In the genomic region with DNA sequence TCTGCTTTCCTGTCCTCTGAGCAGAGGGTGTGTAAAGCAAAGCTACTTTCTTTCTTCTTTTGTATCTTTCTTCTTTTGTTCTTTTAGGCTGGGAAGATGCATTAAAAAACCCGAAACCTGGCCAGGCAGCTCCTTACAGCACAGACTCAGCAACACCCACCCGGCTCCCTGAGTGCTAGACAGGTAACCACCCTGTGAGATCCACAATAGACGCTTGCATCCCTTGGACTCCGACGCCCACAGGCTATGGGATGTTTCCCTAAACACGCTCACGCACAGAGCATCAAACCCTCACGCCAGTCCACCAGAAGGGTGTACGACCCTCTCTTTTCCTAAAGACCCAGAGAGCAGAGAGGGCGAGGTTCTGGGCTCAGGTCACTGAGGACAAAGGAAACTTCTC, we compare ENCODE assay signal across 23 mouse cellular contexts. TPM values are rescaled to one million over a fixed set of nuclear protein-coding genes. Genes with fewer than 3 reads are reported as not detected.
DNase-seq lines count a peak whose midpoint lies in the region; ATAC-seq and TF ChIP-seq lines count a peak whose summit lies in the region.
"Had no signal": no experiment of that assay in that cellular context is flagged by ENCODE, and none has a peak within 500 bp of the region (broad histone marks: within the 10 kb centered on the region; RNA-seq: fewer than 3 reads in every experiment).

No protein-coding gene starts in this region.

- H3K4me3 ChIP-seq in hindbrain, embryonic 13.5 days = no peak overlapping the region
- H3K4me3 ChIP-seq in hindbrain, embryonic 12.5 days = no peak overlapping the region
- H3K4me3 ChIP-seq in hindbrain, embryonic 16.5 days (ENCODE audit: low read length) = no peak overlapping the region
- H3K4me3 ChIP-seq: heart, embryonic 10.5 days; hindbrain, embryonic 15.5 days; megakaryocyte, embryonic 14.5 days had no signal

- 38% methylated on average over 10 of the region's 10 CpGs for WGBS in hindbrain, embryonic 13.5 days
- WGBS in hindbrain, embryonic 12.5 days = 51% methylated on average over 10 of the region's 10 CpGs
- 43% methylated on average over 10 of the region's 10 CpGs for WGBS in hindbrain, embryonic 16.5 days

- no peak for TF ChIP-seq CTCF in brain, embryonic 14.5 days (IDR thresholded peaks at IDR 0.05; ENCODE audit: borderline replicate concordance, extremely low read depth, insufficient read depth, insufficient read length)

- no peak overlapping the region for H3K4me2 ChIP-seq in hindbrain, embryonic 13.5 days
- H3K4me2 ChIP-seq in hindbrain, embryonic 12.5 days (replicated peaks) = no peak overlapping the region
- no peak overlapping the region for H3K4me2 ChIP-seq in hindbrain, embryonic 16.5 days (ENCODE audit: low read length)

- peak; percentile 50 for DNase-seq in ES-CJ7 (ENCODE audit: low read depth, low spot score)
- DNase-seq in brain, embryonic 14.5 days (ENCODE audit: low read depth) = peak; percentile 17
- no peak for DNase-seq in kidney, adult 9 months
- DNase-seq: B cell, adult 2 months; cerebellum, adult 11-12 months; embryo, embryonic 11 days; gastrocnemius, postnatal 25 days; lung, adult 18-20 months; lung, postnatal 14 days; right cerebral cortex, postnatal 14 days; spleen, adult 18-20 months; thymus, adult 2 months had no signal

- H3K27me3 ChIP-seq in hindbrain, embryonic 13.5 days = 0 out of 2 replicates have a peak, but pooled peaks cover 3% of the 10 kb centered on the region
- H3K27me3 ChIP-seq in hindbrain, embryonic 12.5 days = no peaks in the 10 kb centered on the region
- H3K27me3 ChIP-seq in hindbrain, embryonic 16.5 days (replicated peaks; ENCODE audit: control insufficient read depth, insufficient read depth, low read length) = 0 out of 2 replicates have a peak, but pooled peaks cover 2% of the 10 kb centered on the region
- H3K27me3 ChIP-seq: hindbrain, embryonic 15.5 days had no signal

- peaks cover 48% of the 10 kb centered on the region for H3K4me1 ChIP-seq in hindbrain, embryonic 13.5 days (replicated peaks)
- H3K4me1 ChIP-seq in hindbrain, embryonic 12.5 days = peaks cover 21% of the 10 kb centered on the region
- peaks cover 16% of the 10 kb centered on the region for H3K4me1 ChIP-seq in hindbrain, embryonic 16.5 days (ENCODE audit: control insufficient read depth, insufficient read depth, low read depth, low read length)
- H3K4me1 ChIP-seq: heart, embryonic 10.5 days had no signal

- ATAC-seq in hindbrain, embryonic 13.5 days (ENCODE audit: low FRiP score) = no peak
- no peak for ATAC-seq in hindbrain, embryonic 12.5 days (ENCODE audit: low FRiP score)
- no peak for ATAC-seq in hindbrain, embryonic 16.5 days
- no peak for ATAC-seq in megakaryocyte, adult 5-6 weeks (ENCODE audit: poor library complexity, severe bottlenecking)
- ATAC-seq: intestine, postnatal 0 days; midbrain, embryonic 16.5 days had no signal

- H3K9me3 ChIP-seq in hindbrain, embryonic 13.5 days = no peaks in the 10 kb centered on the region
- no peaks in the 10 kb centered on the region for H3K9me3 ChIP-seq in hindbrain, embryonic 12.5 days (replicated peaks)
- no peaks in the 10 kb centered on the region for H3K9me3 ChIP-seq in hindbrain, embryonic 16.5 days (ENCODE audit: control insufficient read depth, low read length)
- H3K9me3 ChIP-seq: heart, embryonic 10.5 days; hindbrain, embryonic 15.5 days; megakaryocyte, embryonic 14.5 days had no signal

- peak overlapping the region; percentile 79 for H3K27ac ChIP-seq in hindbrain, embryonic 13.5 days
- no peak overlapping the region for H3K27ac ChIP-seq in hindbrain, embryonic 12.5 days
- H3K27ac ChIP-seq in hindbrain, embryonic 16.5 days (ENCODE audit: low read depth, low read length) = no peak overlapping the region
- H3K27ac ChIP-seq: heart, embryonic 10.5 days; kidney, postnatal 0 days; layer of hippocampus, adult 2 months had no signal

- 0 out of 2 replicates have a peak overlapping the region, but pooled peaks have one; percentile 35 for H3K9ac ChIP-seq in hindbrain, embryonic 13.5 days
- H3K9ac ChIP-seq in hindbrain, embryonic 12.5 days = no peak overlapping the region
- peak overlapping the region; percentile 22; the same call in 1 of the 2 replicates for H3K9ac ChIP-seq in hindbrain, embryonic 16.5 days (ENCODE audit: low read depth, low read length)
- H3K9ac ChIP-seq: hindbrain, embryonic 15.5 days had no signal

- TF ChIP-seq POLR2A in brain, embryonic 14.5 days (IDR thresholded peaks at IDR 0.05; ENCODE audit: borderline replicate concordance, extremely low read depth, insufficient read depth, insufficient read length, poor library complexity, severe bottlenecking) = no peak

- H3K36me3 ChIP-seq in hindbrain, embryonic 13.5 days = peaks cover 3% of the 10 kb centered on the region; the same call in 1 of the 2 replicates
- no peaks in the 10 kb centered on the region for H3K36me3 ChIP-seq in hindbrain, embryonic 12.5 days
- H3K36me3 ChIP-seq in hindbrain, embryonic 16.5 days (ENCODE audit: control insufficient read depth, insufficient read depth, low read length) = no peaks in the 10 kb centered on the region
- H3K36me3 ChIP-seq: heart, embryonic 10.5 days; hindbrain, embryonic 15.5 days had no signal

RNA-seq across cellular contexts. Expression of gene Pheta1, which starts 45.9 kb away (rescaled TPM):
- polyA plus RNA-seq in hindbrain, embryonic 13.5 days (2015; fragmentation: Nextera tagmentation; extraction: Ambion mirVana) = 45.5 and 47.4 TPM in 2 replicates
- polyA plus RNA-seq in hindbrain, embryonic 12.5 days (2016; fragmentation: Nextera tagmentation; extraction: Ambion mirVana) = 48.1 and 50.5 TPM in 2 replicates
- polyA plus RNA-seq in brain, embryonic 14.5 days (2012; rRNA removed) = 45.0 and 55.7 TPM in 2 replicates
- polyA plus RNA-seq in hindbrain, embryonic 16.5 days (2015; fragmentation: Nextera tagmentation; extraction: Ambion mirVana) = 34.1 and 39.5 TPM in 2 replicates
- 0.78 and 1.2 TPM in 2 replicates for total RNA-seq in megakaryocyte, adult 5-6 weeks (2015)
- 0.69 and 1.8 TPM in 2 replicates for total RNA-seq in megakaryocyte, adult 5-6 weeks (2017)

RNA-seq across cellular contexts. Expression of gene Sh2b3, which starts 57.2 kb away (rescaled TPM):
- 6.4 and 6.5 TPM in 2 replicates for polyA plus RNA-seq in hindbrain, embryonic 13.5 days (2015; fragmentation: Nextera tagmentation; extraction: Ambion mirVana)
- polyA plus RNA-seq in hindbrain, embryonic 12.5 days (2016; fragmentation: Nextera tagmentation; extraction: Ambion mirVana) = 11.4 and 12.1 TPM in 2 replicates
- 10.2 and 13.5 TPM in 2 replicates for polyA plus RNA-seq in brain, embryonic 14.5 days (2012; rRNA removed)
- 5.2 and 6.9 TPM in 2 replicates for polyA plus RNA-seq in hindbrain, embryonic 16.5 days (2015; fragmentation: Nextera tagmentation; extraction: Ambion mirVana)
- 82.9 and 83.8 TPM in 2 replicates for total RNA-seq in megakaryocyte, adult 5-6 weeks (2015)
- 46.3 and 55.6 TPM in 2 replicates for total RNA-seq in megakaryocyte, adult 5-6 weeks (2017)
